ENCODE assay signal across 8 mouse cellular contexts in genomic region chr6:122486297-122487117, GRCm38 (mm10). TPM values are rescaled to one million over a fixed set of nuclear protein-coding genes. Genes with fewer than 3 reads are reported as not detected.
A peak's percentile ranks its signal among the peaks of the same experiment; 100 is the strongest.
DNase-seq lines count a peak whose midpoint lies in the region; ATAC-seq and TF ChIP-seq lines count a peak whose summit lies in the region.

No protein-coding gene starts in this region.

- in situ Hi-C loops in ES-E14 (cut with MboI; ENCODE audit: low sequenced_read_pairs in 2 of 2, unreplicated experiment in 2 of 2), result loop anchor here in 1 of 2 experiments (25.0 kb wide), 1 partner anchor 101 kb away; no protein-coding TSS in a partner anchor

- H3K36me3 ChIP-seq in ES-E14 (ENCODE audit: control insufficient read depth, insufficient read depth, low read length, poor library complexity, severe bottlenecking), result no peaks in the 10 kb centered on the region
- H3K36me3 ChIP-seq in forebrain, embryonic 10.5 days (replicated peaks), result peaks cover 6% of the 10 kb centered on the region; the same call in 1 of the 2 replicates
- H3K36me3 ChIP-seq in intestine, embryonic 15.5 days, result no peaks in the 10 kb centered on the region
- H3K36me3 ChIP-seq in liver, embryonic 15.5 days (replicated peaks), result no peaks in the 10 kb centered on the region

- H3K4me2 ChIP-seq in intestine, embryonic 15.5 days (replicated peaks), result peak overlapping the region; percentile 94
- peak overlapping the region; percentile 79 for H3K4me2 ChIP-seq in liver, embryonic 15.5 days

- peak overlapping the region; percentile 85 to 100 for H3K4me3 ChIP-seq in ES-E14 (ENCODE audit: insufficient read depth in 1 of 2, low read depth in 1 of 2, low read length in 2 of 2, poor library complexity in 1 of 2, severe bottlenecking in 1 of 2)
- H3K4me3 ChIP-seq in forebrain, embryonic 10.5 days, result peak overlapping the region; percentile 72
- H3K4me3 ChIP-seq in intestine, embryonic 15.5 days (replicated peaks), result peak overlapping the region; percentile 64
- peak overlapping the region; percentile 55 for H3K4me3 ChIP-seq in liver, embryonic 15.5 days (replicated peaks)

- H3K9ac ChIP-seq in ES-E14 (ENCODE audit: insufficient read depth, low read depth, low read length, poor library complexity, severe bottlenecking), result peak overlapping the region; percentile 93
- peak overlapping the region; percentile 54 for H3K9ac ChIP-seq in intestine, embryonic 15.5 days
- no peak overlapping the region for H3K9ac ChIP-seq in liver, embryonic 15.5 days

- peaks cover 19% of the 10 kb centered on the region for H3K27me3 ChIP-seq in forebrain, embryonic 10.5 days (ENCODE audit: poor library complexity, severe bottlenecking)
- peaks cover 6% of the 10 kb centered on the region; the same call in 1 of the 2 replicates for H3K27me3 ChIP-seq in intestine, embryonic 15.5 days (replicated peaks)
- H3K27me3 ChIP-seq in liver, embryonic 15.5 days, result peaks cover 87% of the 10 kb centered on the region

- H3K9me3 ChIP-seq in ES-E14 (ENCODE audit: control insufficient read depth, insufficient read depth, low read depth, low read length), result no peaks in the 10 kb centered on the region
- H3K9me3 ChIP-seq in forebrain, embryonic 10.5 days, result no peaks in the 10 kb centered on the region
- H3K9me3 ChIP-seq in intestine, embryonic 15.5 days, result no peaks in the 10 kb centered on the region
- H3K9me3 ChIP-seq in liver, embryonic 15.5 days (replicated peaks), result no peaks in the 10 kb centered on the region

- H3K27ac ChIP-seq in ES-E14 (ENCODE audit: insufficient read depth, low read depth, low read length, poor library complexity, severe bottlenecking), result peak overlapping the region; percentile 78; the same call in 1 of the 2 replicates
- H3K27ac ChIP-seq in forebrain, embryonic 10.5 days, result peak overlapping the region; percentile 95
- H3K27ac ChIP-seq in intestine, embryonic 15.5 days, result 0 out of 2 replicates have a peak overlapping the region, but pooled peaks have one; percentile 22
- H3K27ac ChIP-seq in liver, embryonic 15.5 days (replicated peaks), result no peak overlapping the region

- WGBS in forebrain, embryonic 10.5 days, result under 1% methylated on average over 102 of the region's 111 CpGs
- WGBS in intestine, embryonic 15.5 days, result 1% methylated on average over 60 of the region's 111 CpGs
- WGBS in liver, embryonic 15.5 days (ENCODE audit: insufficient replicate concordance), result 1% methylated on average over 106 of the region's 111 CpGs

- peak; percentile 83 for ATAC-seq in intestine, embryonic 15.5 days
- ATAC-seq in liver, embryonic 15.5 days (ENCODE audit: insufficient read depth), result no peak

- peak; percentile 90 to 94 for DNase-seq in cerebellum, postnatal 10 days
- no peak for DNase-seq in cerebellum, adult 11 months
- DNase-seq in ES-E14 (ENCODE audit: low read depth, low spot score), result no peak
- peak; percentile 85 for DNase-seq in forebrain, embryonic 10.5 days (ENCODE audit: extremely low spot score, low spot score)
- DNase-seq in retina, postnatal 7 days (ENCODE audit: low read depth, low spot score), result peak; percentile 79
- DNase-seq in adrenal gland, adult 18-20 months (ENCODE audit: low spot score in 2 of 2), result no peak

- H3K4me1 ChIP-seq in ES-E14 (ENCODE audit: control insufficient read depth in 2 of 2, insufficient read depth in 2 of 2, low read length in 2 of 2, poor library complexity in 1 of 2), result peaks cover 3 to 12% of the 10 kb centered on the region in 2 experiments
- H3K4me1 ChIP-seq in forebrain, embryonic 10.5 days, result peaks cover 36% of the 10 kb centered on the region
- peaks cover 4% of the 10 kb centered on the region for H3K4me1 ChIP-seq in intestine, embryonic 15.5 days (replicated peaks)
- no peaks in the 10 kb centered on the region for H3K4me1 ChIP-seq in liver, embryonic 15.5 days (replicated peaks)

TF ChIP-seq in ES-E14, 5 proteins besides CTCF, POLR2A, EP300 and RAD21:
- TF ChIP-seq HCFC1 (IDR thresholded peaks at IDR 0.05; ENCODE audit: borderline replicate concordance, insufficient read depth, low read length) (peak; percentile 43; the same call in 1 of the 2 replicates), CHD2 (IDR thresholded peaks at IDR 0.05; ENCODE audit: low read depth, low read length) (peak; percentile 82), MAFK (IDR thresholded peaks at IDR 0.05; ENCODE audit: insufficient read depth, low read depth, low read length) (no peak), ZNF384 (IDR thresholded peaks at IDR 0.05; ENCODE audit: low read depth, low read length) (no peak)
TF ChIP-seq in ES-E14: peak in this region for 2.

RNA-seq across cellular contexts. Expression of gene Rimklb, which starts 12.1 kb away (rescaled TPM):
- total RNA-seq in ES-E14 (2012; rRNA removed), result 36.3 and 54.4 TPM in 2 replicates
- polyA plus RNA-seq in forebrain, embryonic 10.5 days (2016; fragmentation: Nextera tagmentation; extraction: Ambion mirVana), result 43.0 and 44.4 TPM in 2 replicates
- 6.4 and 6.9 TPM in 2 replicates for polyA plus RNA-seq in intestine, embryonic 15.5 days (2015; fragmentation: Nextera tagmentation; extraction: Ambion mirVana)
- 0.26 and 0.41 TPM in 2 replicates for polyA plus RNA-seq in liver, embryonic 15.5 days (2015; fragmentation: Nextera tagmentation; extraction: Ambion mirVana)
- under 1 TPM in 1 of 2 experiments, not detected in 1; 0.58 TPM for total RNA-seq in adrenal gland, adult 18-20 months (2021)

RNA-seq across cellular contexts. Expression of gene Mfap5, which starts 19.1 kb away (rescaled TPM):
- total RNA-seq in ES-E14 (2012; rRNA removed), result 7.1 and 8.7 TPM in 2 replicates
- polyA plus RNA-seq in forebrain, embryonic 10.5 days (2016; fragmentation: Nextera tagmentation; extraction: Ambion mirVana), result 0.12 and 0.42 TPM in 2 replicates
- polyA plus RNA-seq in intestine, embryonic 15.5 days (2015; fragmentation: Nextera tagmentation; extraction: Ambion mirVana), result 8.8 and 9.9 TPM in 2 replicates
- 0.84 and 0.86 TPM in 2 replicates for polyA plus RNA-seq in liver, embryonic 15.5 days (2015; fragmentation: Nextera tagmentation; extraction: Ambion mirVana)
- total RNA-seq in adrenal gland, adult 18-20 months (2021), result 10 to 100 TPM in 1 of 2 experiments, 1 to 10 TPM in 1; 8.4 to 33.6 TPM

Comparison
In these comparisons a context has a peak if more than half of its experiments do, and no peak if none do; other contexts are left out.
1. DNase-seq: peak in cerebellum, postnatal 10 days (2 of 2), forebrain, embryonic 10.5 days (single experiment) and retina, postnatal 7 days (single experiment); none in cerebellum, adult 11 months (single experiment), ES-E14 (single experiment) and adrenal gland, adult 18-20 months (0 of 2).
2. Peak in every context shown above with its lines, with median percentiles within 50 percentile points of each other: H3K4me3 ChIP-seq.